Mouse (Mus musculus) heart, embryonic 13.5 days (tissue): ENCODE data around the gene Clec1b. TPM values are rescaled to one million over a fixed set of nuclear protein-coding genes. Genes with fewer than 3 reads are reported as not detected.

ENCODE experiments used
- ATAC-seq: fragments of 200-750 bp; cut with Nextera tagmentation; 2 replicates; pipeline ENCODE4 v1.8.0; 2017; ENCODE audit warnings: moderate TSS enrichment; ENCODE audit not compliant: insufficient number of reproducible peaks, low FRiP score, low TSS enrichment; ENCODE audit errors: extremely low read depth
- H3K27ac ChIP-seq: fragments of 300-500 bp; sonication (generic); replicated peaks from 2 replicates; pipeline ENCODE4 v1.5.1; 2015; ENCODE audit warnings: moderate library complexity, mild to moderate bottlenecking, inconsistent platforms
- H3K27me3 ChIP-seq: fragments of 300-500 bp; sonication (generic); replicated peaks from 2 replicates; pipeline ENCODE4 v1.6.1; 2015; ENCODE audit warnings: mild to moderate bottlenecking, inconsistent platforms
- H3K36me3 ChIP-seq: fragments of 300-500 bp; sonication (generic); 2 replicates; pipeline ENCODE4 v1.6.1; 2015; ENCODE audit warnings: mild to moderate bottlenecking, inconsistent platforms
- H3K4me1 ChIP-seq: fragments of 300-500 bp; sonication (generic); 2 replicates; pipeline ENCODE4 v1.6.1; 2015; ENCODE audit warnings: inconsistent platforms
- H3K4me2 ChIP-seq: fragments of 300-500 bp; sonication (generic); 2 replicates; pipeline ENCODE4 v1.6.1; 2015; ENCODE audit warnings: inconsistent platforms, mild to moderate bottlenecking, moderate library complexity
- H3K4me3 ChIP-seq: fragments of 300-500 bp; sonication (generic); 2 replicates; pipeline ENCODE4 v1.5.1; 2015; ENCODE audit warnings: moderate library complexity, mild to moderate bottlenecking, inconsistent platforms
- H3K9ac ChIP-seq: fragments of 300-500 bp; sonication (generic); 2 replicates; pipeline ENCODE4 v1.6.1; 2015; ENCODE audit warnings: inconsistent platforms, mild to moderate bottlenecking, moderate library complexity
- H3K9me3 ChIP-seq: fragments of 300-500 bp; sonication (generic); 2 replicates; pipeline ENCODE4 v1.6.1; 2016; ENCODE audit warnings: inconsistent platforms
- WGBS: fragments of 180-500 bp; shearing (Covaris S2); methylation state at CpG from one replicate; pipeline ENCODE4 v1.1.7; 2015; ENCODE audit warnings: mixed read lengths; 5-methylcytosine and 5-hydroxymethylcytosine counted together
- polyA plus RNA-seq: library from polyadenylated mRNA; unstranded; fragments of >200 nt; fragmentation: Nextera tagmentation; extraction: Ambion mirVana; gene quantifications from 2 replicates; pipeline ENCODE4 v1.2.1, GENCODE M21; 2015

Gene Clec1b
- polyA plus RNA-seq, 1 experiment from 2014 or later, result 5.9 TPM

DNA sequence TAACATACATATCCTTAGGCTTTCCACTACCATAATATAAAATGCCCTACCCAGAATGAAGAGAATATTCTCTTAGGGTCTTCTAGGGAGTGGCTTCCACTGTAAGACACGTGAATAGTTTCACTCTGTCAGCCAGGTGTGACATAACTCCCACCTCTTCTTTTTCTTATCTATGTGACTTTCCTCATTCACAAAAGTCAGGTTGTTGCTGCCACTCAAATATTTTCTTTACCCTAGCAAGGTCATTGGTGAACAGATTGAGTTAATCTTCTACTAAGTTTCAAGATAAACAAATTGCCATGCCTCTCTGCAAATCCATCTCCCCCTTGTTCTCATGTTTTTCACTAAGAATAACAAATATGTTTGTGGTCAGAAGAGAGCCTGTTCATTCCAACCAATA lies 15.4 kb upstream of the Clec1b start:
- H3K9me3 ChIP-seq, result no peaks in the 10 kb centered on the region
- no peak overlapping the region for H3K9ac ChIP-seq
- H3K4me3 ChIP-seq, result no peak overlapping the region
- no peaks in the 10 kb centered on the region for H3K27me3 ChIP-seq
- peaks cover 10% of the 10 kb centered on the region for H3K4me1 ChIP-seq
- H3K4me2 ChIP-seq, result no peak overlapping the region
- no peak for ATAC-seq
- H3K27ac ChIP-seq, result no peak overlapping the region
- WGBS, result 36% methylated on average over 1 of the region's 1 CpGs
- no peaks in the 10 kb centered on the region for H3K36me3 ChIP-seq

DNA sequence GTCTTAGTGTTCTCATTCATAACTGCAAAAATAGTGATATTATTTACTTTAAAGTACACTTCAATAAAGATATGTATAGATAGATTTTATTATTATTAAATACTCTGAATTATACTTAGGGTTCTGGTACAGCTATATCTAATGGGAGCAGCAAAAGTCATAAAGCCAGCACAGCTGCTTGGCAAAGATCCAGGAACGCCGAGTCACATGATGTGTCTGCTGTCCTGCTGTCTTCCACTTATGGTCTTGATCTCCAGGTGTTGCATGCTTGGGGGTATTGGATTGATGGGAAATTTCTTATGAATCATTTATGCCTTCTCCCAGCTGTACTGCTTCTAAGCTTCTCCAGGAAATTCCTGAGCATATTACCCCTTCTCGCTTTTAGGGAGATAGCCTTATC lies 13.6 kb upstream of the Clec1b start:
- 67% methylated on average over 3 of the region's 3 CpGs for WGBS
- H3K9ac ChIP-seq, result no peak overlapping the region
- H3K27me3 ChIP-seq, result no peaks in the 10 kb centered on the region
- no peak overlapping the region for H3K27ac ChIP-seq
- no peak overlapping the region for H3K4me2 ChIP-seq
- no peaks in the 10 kb centered on the region for H3K36me3 ChIP-seq
- H3K4me1 ChIP-seq, result peaks cover 10% of the 10 kb centered on the region
- no peak overlapping the region for H3K4me3 ChIP-seq
- H3K9me3 ChIP-seq, result no peaks in the 10 kb centered on the region
- no peak for ATAC-seq

DNA sequence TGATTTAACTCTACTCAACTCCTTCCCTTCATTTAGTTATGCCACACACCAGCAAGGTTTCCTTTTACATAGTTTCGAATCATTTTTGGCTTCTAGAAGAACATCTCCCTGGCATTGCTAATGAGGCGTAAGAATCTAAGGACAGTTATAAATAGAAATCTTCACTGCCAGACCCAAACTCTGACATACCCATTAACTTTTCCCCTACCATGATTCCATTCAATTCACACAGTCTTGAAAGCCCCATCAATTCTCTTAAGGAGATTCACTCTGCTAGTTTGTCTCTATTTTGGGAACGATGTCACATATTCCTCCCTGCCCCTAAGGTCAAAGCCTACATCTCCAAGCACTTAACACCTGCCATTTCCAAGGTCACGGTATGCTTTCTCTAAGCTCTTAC lies 12.1 kb upstream of the Clec1b start:
- H3K27ac ChIP-seq, result no peak overlapping the region
- H3K9ac ChIP-seq, result no peak overlapping the region
- no peak overlapping the region for H3K4me2 ChIP-seq
- no peak overlapping the region for H3K4me3 ChIP-seq
- no peaks in the 10 kb centered on the region for H3K27me3 ChIP-seq
- H3K9me3 ChIP-seq, result no peaks in the 10 kb centered on the region
- no peaks in the 10 kb centered on the region for H3K36me3 ChIP-seq
- H3K4me1 ChIP-seq, result peaks cover 10% of the 10 kb centered on the region
- ATAC-seq, result no peak
- 57% methylated on average over 4 of the region's 4 CpGs for WGBS

DNA sequence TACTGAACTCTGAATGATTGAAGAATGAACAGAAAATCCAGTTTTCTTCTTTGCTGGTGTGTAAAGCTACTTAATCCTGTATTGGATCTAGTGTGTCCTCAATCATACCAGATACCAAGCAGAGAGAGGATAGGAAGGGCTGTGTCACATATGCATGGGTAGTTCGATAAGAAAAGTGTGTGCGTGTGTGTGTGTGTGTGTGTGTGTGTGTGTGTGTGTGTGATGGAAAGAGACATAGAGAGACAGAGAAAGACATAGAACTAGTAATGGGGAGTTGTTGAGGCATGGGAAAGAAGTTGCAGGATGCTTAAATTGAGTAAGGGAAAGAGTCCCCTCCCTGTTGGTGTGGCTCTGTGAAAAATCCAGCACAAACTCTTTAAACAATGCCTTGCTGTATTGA lies 11.3 kb upstream of the Clec1b start, which contains the start of gene Clec12b:
Gene Clec12b, minus strand, starts transcription at position 101 of the 400 bp plus-strand sequence.
- H3K4me2 ChIP-seq, result no peak within 1 kb of the TSS
- H3K4me3 ChIP-seq, result no peak within 1 kb of the TSS
- no peaks in the 10 kb centered on the region for H3K36me3 ChIP-seq
- no peak within 1 kb of the TSS for H3K27ac ChIP-seq
- no peaks in the 10 kb centered on the region for H3K27me3 ChIP-seq
- WGBS, result 68% methylated on average over 2 of the region's 2 CpGs
- no peak for ATAC-seq
- no peak within 1 kb of the TSS for H3K9ac ChIP-seq
- peaks cover 10% of the 10 kb centered on the region for H3K4me1 ChIP-seq
- H3K9me3 ChIP-seq, result no peaks in the 10 kb centered on the region

DNA sequence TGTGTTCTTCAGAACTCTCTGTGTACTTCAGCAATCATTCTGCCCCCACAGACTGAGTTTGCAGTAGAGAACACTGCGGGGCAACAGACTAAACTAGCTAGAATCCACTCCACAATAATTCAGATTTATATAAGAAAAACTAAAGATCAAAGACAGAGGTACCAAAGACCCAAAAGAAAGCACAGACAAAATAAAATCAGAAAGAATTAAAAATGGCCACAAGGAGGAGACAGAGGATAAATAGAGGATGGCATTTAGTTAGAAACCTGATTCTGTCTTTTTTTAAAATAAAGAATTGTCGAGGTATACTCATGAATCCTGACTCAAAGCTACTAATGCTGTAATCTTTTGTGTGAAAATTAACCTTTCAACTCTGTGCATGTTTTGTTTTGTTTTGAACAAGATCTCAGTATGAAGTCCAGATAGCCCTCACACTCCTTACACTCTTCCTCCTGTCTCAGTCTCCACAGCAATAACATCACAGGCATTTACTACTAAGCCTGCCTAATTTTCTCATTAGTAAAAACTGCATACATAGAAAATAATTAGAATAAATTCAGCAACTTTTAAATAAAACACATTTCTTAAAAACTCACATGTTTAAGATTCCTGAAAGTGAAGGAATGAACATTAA lies 3.9 kb upstream of the Clec1b start:
- Histone ChIP-seq H3K4me1 (no peaks in the 10 kb centered on the region), H3K9me3 (no peaks in the 10 kb centered on the region), H3K4me2 (no peak overlapping the region), H3K36me3 (no peaks in the 10 kb centered on the region), H3K4me3 (no peak overlapping the region), H3K9ac (no peak overlapping the region), H3K27ac (no peak overlapping the region), H3K27me3 (no peaks in the 10 kb centered on the region)
- 21% methylated on average over 2 of the region's 2 CpGs for WGBS
- ATAC-seq, result no peak

DNA sequence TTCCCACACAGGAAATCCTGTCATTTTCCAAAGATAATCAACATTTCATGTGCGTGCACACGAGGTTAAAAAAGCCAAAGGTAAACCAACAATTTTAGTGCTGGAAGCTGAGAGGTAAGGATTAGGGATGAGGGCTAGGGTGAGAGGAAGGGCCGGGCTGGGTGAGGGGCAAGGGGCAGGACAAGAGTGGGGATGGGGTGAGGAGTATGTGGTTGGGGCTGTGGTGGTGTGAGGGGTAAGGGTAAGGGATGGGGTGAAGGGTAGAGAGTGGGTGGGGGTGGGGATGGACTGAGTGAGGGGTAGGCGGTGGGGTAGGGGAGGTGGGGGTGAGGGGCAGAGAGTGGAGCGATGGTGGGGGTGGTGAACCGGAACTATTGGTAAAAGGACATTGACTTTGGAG lies 3.4 kb upstream of the Clec1b start:
- H3K4me1 ChIP-seq, result no peaks in the 10 kb centered on the region
- ATAC-seq, result no peak
- H3K36me3 ChIP-seq, result no peaks in the 10 kb centered on the region
- H3K9me3 ChIP-seq, result no peaks in the 10 kb centered on the region
- no peaks in the 10 kb centered on the region for H3K27me3 ChIP-seq
- WGBS, result 63% methylated on average over 6 of the region's 6 CpGs
- no peak overlapping the region for H3K4me2 ChIP-seq
- H3K27ac ChIP-seq, result no peak overlapping the region
- no peak overlapping the region for H3K4me3 ChIP-seq
- no peak overlapping the region for H3K9ac ChIP-seq

DNA sequence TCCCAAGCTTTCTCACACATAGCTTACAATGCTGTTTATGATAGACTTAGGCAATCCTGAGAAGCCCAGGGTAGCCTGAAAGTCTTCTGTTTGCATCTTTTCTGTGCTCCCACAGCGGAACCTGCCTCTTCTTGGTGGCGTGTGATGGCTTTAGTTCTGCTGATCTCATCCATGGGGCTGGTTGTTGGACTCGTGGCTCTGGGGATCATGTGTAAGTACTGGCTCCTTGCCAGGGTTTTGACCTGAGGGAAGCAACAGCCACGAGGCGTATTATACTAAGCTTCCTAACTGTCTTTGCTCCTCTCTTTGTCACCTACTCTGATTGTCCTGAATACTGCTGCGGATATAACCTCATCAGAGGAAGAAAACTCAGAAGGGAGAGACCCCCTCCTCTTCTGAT lies 2.8 kb downstream of the Clec1b start:
- H3K9me3 ChIP-seq, result no peaks in the 10 kb centered on the region
- H3K27ac ChIP-seq, result peak overlapping the region; percentile 48; the same call in 1 of the 2 replicates
- peaks cover 7% of the 10 kb centered on the region for H3K4me1 ChIP-seq
- no peak overlapping the region for H3K9ac ChIP-seq
- H3K27me3 ChIP-seq, result no peaks in the 10 kb centered on the region
- no peak overlapping the region for H3K4me3 ChIP-seq
- H3K36me3 ChIP-seq, result no peaks in the 10 kb centered on the region
- 40% methylated on average over 6 of the region's 6 CpGs for WGBS
- ATAC-seq, result no peak
- H3K4me2 ChIP-seq, result no peak overlapping the region

DNA sequence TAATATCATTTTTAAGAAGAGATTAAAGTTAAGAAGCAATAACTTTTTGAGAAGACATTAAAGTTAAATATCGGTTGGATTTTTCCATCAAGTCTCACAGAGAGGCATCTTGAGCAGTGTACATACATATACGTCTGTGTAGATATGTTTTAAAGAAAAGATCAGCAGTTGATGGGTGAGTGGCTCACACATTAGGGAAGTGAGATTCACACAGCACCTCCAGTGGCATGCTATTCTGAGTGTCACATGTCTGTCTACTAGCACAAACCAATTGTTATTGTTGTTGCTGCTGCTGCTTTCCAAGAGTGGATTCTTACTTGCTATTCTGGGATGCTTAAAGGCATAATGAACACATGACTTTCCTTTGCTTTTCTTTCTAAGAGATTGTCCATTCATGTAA lies 5.3 kb downstream of the Clec1b start:
- no peak for ATAC-seq
- H3K27me3 ChIP-seq, result no peaks in the 10 kb centered on the region
- 77% methylated on average over 2 of the region's 2 CpGs for WGBS
- no peak overlapping the region for H3K9ac ChIP-seq
- H3K4me1 ChIP-seq, result peaks cover 19% of the 10 kb centered on the region
- H3K9me3 ChIP-seq, result no peaks in the 10 kb centered on the region
- no peak overlapping the region for H3K4me3 ChIP-seq
- H3K4me2 ChIP-seq, result no peak overlapping the region
- H3K27ac ChIP-seq, result no peak overlapping the region
- H3K36me3 ChIP-seq, result no peaks in the 10 kb centered on the region

DNA sequence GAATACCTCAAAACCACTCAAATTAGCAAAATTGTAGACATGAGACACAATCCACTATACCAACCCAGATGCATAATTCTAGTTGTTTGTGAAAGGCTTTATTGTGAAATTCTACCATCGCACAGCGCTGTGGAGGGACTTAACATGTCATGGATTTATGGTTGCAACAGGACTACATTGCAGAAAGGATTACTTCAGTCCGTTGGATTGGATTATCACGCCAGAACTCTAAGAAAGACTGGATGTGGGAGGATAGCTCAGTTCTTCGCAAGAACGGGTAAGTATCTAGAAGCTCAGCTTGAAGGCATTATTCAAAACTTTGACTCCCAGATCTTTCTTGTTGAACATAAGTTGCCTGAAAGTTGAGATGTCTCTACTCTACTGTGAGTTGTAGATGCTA lies 6.3 kb downstream of the Clec1b start:
- Histone ChIP-seq H3K27me3 (no peaks in the 10 kb centered on the region), H3K4me2 (no peak overlapping the region), H3K9me3 (no peaks in the 10 kb centered on the region), H3K27ac (no peak overlapping the region), H3K4me3 (no peak overlapping the region), H3K9ac (no peak overlapping the region), H3K36me3 (no peaks in the 10 kb centered on the region), H3K4me1 (peaks cover 19% of the 10 kb centered on the region)
- 81% methylated on average over 6 of the region's 6 CpGs for WGBS
- no peak for ATAC-seq

DNA sequence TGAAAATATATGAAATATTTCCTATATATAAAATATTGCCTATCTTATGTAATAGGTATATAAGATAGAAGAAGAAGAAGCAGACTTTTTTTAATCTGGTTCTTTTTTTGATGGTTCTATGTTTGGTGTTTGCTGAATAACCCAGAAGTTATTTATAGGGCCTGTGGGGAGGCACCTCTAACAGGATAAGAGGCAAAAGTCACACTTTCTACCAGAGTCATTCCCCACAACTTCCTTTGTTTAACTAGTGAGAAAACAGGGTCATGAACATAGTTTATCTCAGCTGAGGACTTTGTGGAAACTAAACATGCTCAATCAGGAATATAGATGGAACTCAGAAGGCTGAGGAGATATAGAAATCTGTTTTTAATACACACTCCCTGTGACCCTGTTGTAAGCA lies 8.9 kb downstream of the Clec1b start:
- H3K4me2 ChIP-seq, result no peak overlapping the region
- H3K27me3 ChIP-seq, result no peaks in the 10 kb centered on the region
- H3K9me3 ChIP-seq, result no peaks in the 10 kb centered on the region
- ATAC-seq, result no peak
- no peaks in the 10 kb centered on the region for H3K36me3 ChIP-seq
- H3K4me1 ChIP-seq, result peaks cover 12% of the 10 kb centered on the region; the same call in 1 of the 2 replicates
- no peak overlapping the region for H3K4me3 ChIP-seq
- no peak overlapping the region for H3K9ac ChIP-seq
- H3K27ac ChIP-seq, result peak overlapping the region; percentile 54; the same call in 1 of the 2 replicates

DNA sequence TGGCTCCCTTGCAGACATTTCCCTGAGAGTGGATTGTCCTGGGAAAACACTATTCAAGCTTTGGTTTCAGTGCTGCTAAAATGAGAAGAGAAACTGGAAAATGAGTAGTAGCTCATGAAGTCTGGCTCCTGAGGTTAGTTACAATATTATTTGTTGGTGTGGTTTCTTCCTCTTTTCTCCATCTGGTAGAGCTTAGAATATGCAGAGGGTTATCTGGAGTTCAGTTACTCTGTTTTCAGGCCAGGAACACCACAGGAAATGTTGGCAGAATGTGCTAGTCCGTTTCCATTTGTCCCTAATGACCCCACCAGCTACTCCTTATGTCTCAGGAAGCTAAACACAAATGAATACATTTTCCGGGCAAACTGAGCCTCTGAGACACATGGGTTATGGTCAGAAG lies 10.2 kb downstream of the Clec1b start:
- 49% methylated on average over 2 of the region's 2 CpGs for WGBS
- no peak overlapping the region for H3K4me3 ChIP-seq
- peaks cover 12% of the 10 kb centered on the region; the same call in 1 of the 2 replicates for H3K4me1 ChIP-seq
- no peak overlapping the region for H3K9ac ChIP-seq
- H3K9me3 ChIP-seq, result no peaks in the 10 kb centered on the region
- H3K27ac ChIP-seq, result peak overlapping the region; percentile 50; the same call in 1 of the 2 replicates
- H3K27me3 ChIP-seq, result no peaks in the 10 kb centered on the region
- ATAC-seq, result no peak
- no peaks in the 10 kb centered on the region for H3K36me3 ChIP-seq
- no peak overlapping the region for H3K4me2 ChIP-seq

DNA sequence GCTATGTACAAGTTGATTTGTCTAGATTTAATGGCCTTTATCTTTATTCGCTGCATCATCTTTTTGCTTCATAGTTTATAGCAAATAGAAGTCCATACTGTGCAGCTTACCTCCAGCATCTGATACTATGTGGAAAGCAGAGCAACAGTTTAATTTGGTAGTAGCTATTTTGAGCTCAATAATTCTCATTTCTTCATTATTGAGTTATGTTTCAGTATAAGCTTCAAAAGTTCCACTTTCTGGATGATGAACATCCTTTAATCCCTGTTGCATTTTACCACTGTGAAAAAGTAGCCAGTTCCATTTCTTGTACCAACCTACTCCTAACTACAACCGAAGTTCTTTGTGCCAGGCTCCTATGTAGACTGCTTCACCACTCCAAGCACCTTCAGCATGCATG lies 11.5 kb downstream of the Clec1b start, which contains the start of gene Clec9a:
Gene Clec9a, plus strand, starts transcription at position 301 of the 400 bp plus-strand sequence.
- Histone ChIP-seq H3K36me3 (no peaks in the 10 kb centered on the region), H3K27me3 (no peaks in the 10 kb centered on the region), H3K27ac (0 out of 2 replicates have a peak within 1 kb of the TSS, but pooled peaks have one; percentile 13), H3K4me1 (peaks cover 12% of the 10 kb centered on the region; the same call in 1 of the 2 replicates), H3K4me2 (no peak within 1 kb of the TSS), H3K9me3 (no peaks in the 10 kb centered on the region), H3K9ac (no peak within 1 kb of the TSS), H3K4me3 (no peak within 1 kb of the TSS)
- WGBS, result 77% methylated on average over 2 of the region's 2 CpGs
- ATAC-seq, result no peak
